Mouse (Mus musculus) heart, postnatal 0 days (tissue): ENCODE data around the gene a.

Experiments
- CTCF ChIP-seq: IDR thresholded peaks from 2 replicates; pipeline ENCODE4 v1.5.1; 2016; ENCODE audit warnings: antibody characterized with exemption, control low read depth, low read depth
- EP300 ChIP-seq: IDR thresholded peaks from 2 replicates; pipeline ENCODE4 v1.6.1; 2016; ENCODE audit warnings: antibody characterized with exemption, low read depth

- TF ChIP-seq CTCF (no peak), EP300 (no peak)
Observed at GRCm38 (mm10) chr2:154749046-154750036, 41.9 kb upstream of the a start.
